In the genomic region with DNA sequence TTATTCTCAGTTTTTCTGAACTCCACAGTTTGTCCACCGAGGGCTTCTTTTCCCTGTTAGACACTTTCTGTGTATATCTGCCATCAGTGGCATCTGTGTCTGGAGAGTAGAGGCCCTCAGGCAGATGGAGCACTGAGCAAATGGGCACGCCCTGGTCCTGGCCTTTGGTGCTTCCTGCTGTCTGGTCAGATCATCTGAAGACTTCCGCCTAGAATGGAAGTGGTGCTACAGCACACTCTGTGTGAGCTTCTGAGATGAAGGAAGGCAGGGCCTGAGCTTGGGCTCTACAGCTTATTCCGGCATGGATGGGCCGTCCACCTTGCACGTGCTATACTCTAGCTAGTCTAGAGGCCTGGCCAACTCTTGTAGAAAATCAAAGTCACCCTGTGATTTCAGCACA, we compare ENCODE assay signal across 18 mouse cellular contexts. TPM values are rescaled to one million over a fixed set of nuclear protein-coding genes. Genes with fewer than 3 reads are reported as not detected.
DNase-seq lines count a peak whose midpoint lies in the region; ATAC-seq and TF ChIP-seq lines count a peak whose summit lies in the region.
"Had no signal": no experiment of that assay in that cellular context is flagged by ENCODE, and none has a peak within 500 bp of the region (broad histone marks: within the 10 kb centered on the region; RNA-seq: fewer than 3 reads in every experiment).

No protein-coding gene starts in this region.

- TF ChIP-seq CTCF in midbrain, postnatal 0 days (IDR thresholded peaks at IDR 0.05) = no peak

- intact Hi-C loops in heart, postnatal 36 days (cut with DNase I) = no loop called here
- intact Hi-C loops in gastrocnemius, postnatal 14 days (cut with DNase I; ENCODE audit: low total_unique reads) = no loop called here

- no peak for ATAC-seq in heart, embryonic 12.5 days (ENCODE audit: insufficient number of reproducible peaks, low FRiP score)
- ATAC-seq in kidney, embryonic 15.5 days (replicated peaks; ENCODE audit: low FRiP score) = no peak
- no peak for ATAC-seq in midbrain, embryonic 12.5 days (ENCODE audit: low FRiP score, low read depth)
- ATAC-seq in midbrain, postnatal 0 days (ENCODE audit: low FRiP score) = no peak
- ATAC-seq: forebrain, embryonic 13.5 days; midbrain, embryonic 16.5 days had no signal

- no peaks in the 10 kb centered on the region for H3K27me3 ChIP-seq in heart, embryonic 12.5 days (replicated peaks)
- H3K27me3 ChIP-seq in kidney, embryonic 15.5 days = no peaks in the 10 kb centered on the region
- no peaks in the 10 kb centered on the region for H3K27me3 ChIP-seq in midbrain, embryonic 12.5 days
- no peaks in the 10 kb centered on the region for H3K27me3 ChIP-seq in midbrain, postnatal 0 days (ENCODE audit: insufficient read depth, low read length)
- H3K27me3 ChIP-seq: forebrain, embryonic 13.5 days; hindbrain, embryonic 13.5 days; limb, embryonic 15.5 days; liver, embryonic 15.5 days; stomach, embryonic 15.5 days had no signal

- WGBS in heart, embryonic 12.5 days = 79% methylated on average over 6 of the region's 6 CpGs
- 82% methylated on average over 6 of the region's 6 CpGs for WGBS in kidney, embryonic 15.5 days
- WGBS in midbrain, embryonic 12.5 days = 92% methylated on average over 6 of the region's 6 CpGs
- WGBS in midbrain, postnatal 0 days = 91% methylated on average over 6 of the region's 6 CpGs

- H3K4me2 ChIP-seq in heart, embryonic 12.5 days = no peak overlapping the region
- no peak overlapping the region for H3K4me2 ChIP-seq in kidney, embryonic 15.5 days
- no peak overlapping the region for H3K4me2 ChIP-seq in midbrain, embryonic 12.5 days (replicated peaks)
- no peak overlapping the region for H3K4me2 ChIP-seq in midbrain, postnatal 0 days (ENCODE audit: low read depth, low read length, poor library complexity, severe bottlenecking)
- H3K4me2 ChIP-seq: forebrain, embryonic 13.5 days; hindbrain, embryonic 13.5 days; limb, embryonic 15.5 days; liver, embryonic 15.5 days; stomach, embryonic 15.5 days had no signal

- H3K27ac ChIP-seq in heart, embryonic 12.5 days (ENCODE audit: poor library complexity, severe bottlenecking) = peak overlapping the region; percentile 58
- H3K27ac ChIP-seq in kidney, embryonic 15.5 days = no peak overlapping the region
- no peak overlapping the region for H3K27ac ChIP-seq in midbrain, embryonic 12.5 days (replicated peaks)
- no peak overlapping the region for H3K27ac ChIP-seq in midbrain, postnatal 0 days (ENCODE audit: low read depth, low read length)
- H3K27ac ChIP-seq: forebrain, embryonic 13.5 days; hindbrain, embryonic 13.5 days; kidney, postnatal 0 days; limb, embryonic 15.5 days; liver, embryonic 15.5 days; stomach, embryonic 15.5 days had no signal

- no peaks in the 10 kb centered on the region for H3K9me3 ChIP-seq in heart, embryonic 12.5 days (replicated peaks)
- no peaks in the 10 kb centered on the region for H3K9me3 ChIP-seq in kidney, embryonic 15.5 days (replicated peaks)
- H3K9me3 ChIP-seq in midbrain, embryonic 12.5 days = no peaks in the 10 kb centered on the region
- no peaks in the 10 kb centered on the region for H3K9me3 ChIP-seq in midbrain, postnatal 0 days (ENCODE audit: low read length)
- H3K9me3 ChIP-seq: forebrain, embryonic 13.5 days; hindbrain, embryonic 13.5 days; limb, embryonic 15.5 days; liver, embryonic 15.5 days; stomach, embryonic 15.5 days had no signal

- no peak for DNase-seq in heart, postnatal 36 days
- peak; percentile 35 to 71 for DNase-seq in kidney, postnatal 25 days
- no peak for DNase-seq in midbrain, postnatal 0 days (ENCODE audit: low spot score)
- no peak for DNase-seq in gastrocnemius, postnatal 14 days
- DNase-seq: adrenal gland, adult 2 months; cerebellum, adult 8-10 months; right cerebral cortex, postnatal 25 days had no signal

- H3K4me1 ChIP-seq in heart, embryonic 12.5 days (replicated peaks) = peaks cover 70% of the 10 kb centered on the region
- peaks cover 28% of the 10 kb centered on the region for H3K4me1 ChIP-seq in kidney, embryonic 15.5 days
- peaks cover 6% of the 10 kb centered on the region for H3K4me1 ChIP-seq in midbrain, embryonic 12.5 days
- H3K4me1 ChIP-seq in midbrain, postnatal 0 days (ENCODE audit: insufficient read depth, low read length) = no peaks in the 10 kb centered on the region

- H3K9ac ChIP-seq in heart, embryonic 12.5 days = no peak overlapping the region
- no peak overlapping the region for H3K9ac ChIP-seq in kidney, embryonic 15.5 days
- 0 out of 2 replicates have a peak overlapping the region, but pooled peaks have one; percentile 6 for H3K9ac ChIP-seq in midbrain, embryonic 12.5 days (replicated peaks)
- H3K9ac ChIP-seq in midbrain, postnatal 0 days (replicated peaks; ENCODE audit: low read length, poor library complexity, severe bottlenecking) = no peak overlapping the region
- H3K9ac ChIP-seq: forebrain, embryonic 13.5 days; hindbrain, embryonic 13.5 days; limb, embryonic 15.5 days; liver, embryonic 15.5 days; stomach, embryonic 15.5 days had no signal

- peaks cover 35% of the 10 kb centered on the region for H3K36me3 ChIP-seq in heart, embryonic 12.5 days
- H3K36me3 ChIP-seq in kidney, embryonic 15.5 days = peaks cover 39% of the 10 kb centered on the region
- peaks cover 41% of the 10 kb centered on the region for H3K36me3 ChIP-seq in midbrain, embryonic 12.5 days
- peaks cover 42% of the 10 kb centered on the region for H3K36me3 ChIP-seq in midbrain, postnatal 0 days (ENCODE audit: insufficient read depth, low read length)

- H3K4me3 ChIP-seq in heart, embryonic 12.5 days = no peak overlapping the region
- no peak overlapping the region for H3K4me3 ChIP-seq in kidney, embryonic 15.5 days (replicated peaks)
- no peak overlapping the region for H3K4me3 ChIP-seq in midbrain, embryonic 12.5 days
- no peak overlapping the region for H3K4me3 ChIP-seq in midbrain, postnatal 0 days (ENCODE audit: low read depth, low read length)
- H3K4me3 ChIP-seq: erythroblast, embryonic 14.5 days; forebrain, embryonic 13.5 days; hindbrain, embryonic 13.5 days; limb, embryonic 15.5 days; liver, embryonic 15.5 days; stomach, embryonic 15.5 days had no signal

RNA-seq across cellular contexts. Expression of gene Ptpn1, which starts 30.5 kb away (rescaled TPM):
- 59.5 and 63.3 TPM in 2 replicates for polyA plus RNA-seq in heart, embryonic 12.5 days (2016; fragmentation: Nextera tagmentation; extraction: Ambion mirVana)
- 10 to 100 TPM; 19.5 to 22.3 TPM for total RNA-seq in heart, postnatal 36 days (2021)
- 57.4 and 71.2 TPM in 2 replicates for polyA plus RNA-seq in kidney, embryonic 15.5 days (2015; fragmentation: Nextera tagmentation; extraction: Ambion mirVana)
- 114 and 117 TPM in 2 replicates for polyA plus RNA-seq in midbrain, embryonic 12.5 days (2016; fragmentation: Nextera tagmentation; extraction: Ambion mirVana)
- 36.8 and 42.7 TPM in 2 replicates for total RNA-seq in midbrain, postnatal 0 days (2014; rRNA removed)
- polyA plus RNA-seq in midbrain, postnatal 0 days (2015; fragmentation: Nextera tagmentation; extraction: Ambion mirVana) = 54.3 and 59.1 TPM in 2 replicates
- total RNA-seq in gastrocnemius, postnatal 14 days (2021) = 10 to 100 TPM; 13.9 to 15.6 TPM

RNA-seq across cellular contexts. Expression of gene Ripor3, which starts 48.1 kb away (rescaled TPM):
- polyA plus RNA-seq in heart, embryonic 12.5 days (2016; fragmentation: Nextera tagmentation; extraction: Ambion mirVana) = 1.3 and 1.5 TPM in 2 replicates
- under 1 TPM; 0.36 to 0.79 TPM for total RNA-seq in heart, postnatal 36 days (2021)
- 1.6 and 1.9 TPM in 2 replicates for polyA plus RNA-seq in kidney, embryonic 15.5 days (2015; fragmentation: Nextera tagmentation; extraction: Ambion mirVana)
- polyA plus RNA-seq in midbrain, embryonic 12.5 days (2016; fragmentation: Nextera tagmentation; extraction: Ambion mirVana) = 1.1 and 1.2 TPM in 2 replicates
- 0.57 and 0.99 TPM in 2 replicates for total RNA-seq in midbrain, postnatal 0 days (2014; rRNA removed)
- 0.28 and 0.42 TPM in 2 replicates for polyA plus RNA-seq in midbrain, postnatal 0 days (2015; fragmentation: Nextera tagmentation; extraction: Ambion mirVana)
- 1 to 10 TPM; 1.6 to 1.7 TPM for total RNA-seq in gastrocnemius, postnatal 14 days (2021)

Comparison
In these comparisons a context has a peak if more than half of its experiments do, and no peak if none do; other contexts are left out.
1. DNase-seq: peak in kidney, postnatal 25 days (2 of 2); none in heart, postnatal 36 days (0 of 2), midbrain, postnatal 0 days (single experiment) and gastrocnemius, postnatal 14 days (single experiment).